ENCODE assay signal across 8 mouse cellular contexts in the genomic region with DNA sequence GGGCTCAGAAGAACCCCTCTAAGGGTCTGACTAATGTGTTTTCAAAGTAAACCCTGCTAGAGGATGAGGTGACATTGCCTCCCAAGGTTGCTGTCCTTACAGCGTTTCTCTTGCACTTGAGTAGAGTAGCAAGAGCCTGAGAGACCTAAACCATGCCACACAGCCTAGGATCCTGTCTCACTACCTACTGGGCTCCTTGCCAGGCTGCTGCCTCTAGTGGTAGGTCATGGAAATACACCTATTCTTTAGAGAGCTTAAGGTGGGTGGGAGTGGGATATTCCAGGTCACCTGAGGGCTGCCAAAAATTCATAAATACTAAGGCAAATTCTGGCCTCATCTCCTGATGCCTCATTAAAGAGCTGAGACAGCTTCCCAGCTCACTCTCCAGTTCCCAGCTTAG.
A peak's percentile ranks its signal among the peaks of the same experiment; 100 is the strongest.
DNase-seq lines count a peak whose midpoint lies in the region; TF ChIP-seq lines count a peak whose summit lies in the region.

No protein-coding gene starts in this region.

- TF ChIP-seq POLR2A in CH12.LX (IDR thresholded peaks at IDR 0.05; ENCODE audit: low read depth, low read length): no peak

- peak; percentile 69 to 89 for TF ChIP-seq CTCF in CH12.LX (conservative IDR thresholded peaks at IDR 0.05 in 1 of 2, IDR thresholded peaks at IDR 0.05 in 1 of 2; ENCODE audit: low read depth in 2 of 2, low read length in 2 of 2)

- no peaks in the 10 kb centered on the region for H3K4me1 ChIP-seq in CH12.LX (ENCODE audit: control insufficient read depth in 1 of 2, insufficient read depth in 2 of 2)

- H3K4me2 ChIP-seq in CH12.LX (ENCODE audit: insufficient read depth, low read depth, poor library complexity, severe bottlenecking): no peak overlapping the region

- no peaks in the 10 kb centered on the region for H3K9me3 ChIP-seq in CH12.LX (replicated peaks; ENCODE audit: low read length)

- dilution Hi-C loops in CH12.LX (cut with MboI; ENCODE audit: extremely low pct_ligation_motif_present, extremely low pct_unique_long_range_greater_than_20kb, low sequenced_read_pairs): no loop called here

- no peaks in the 10 kb centered on the region for H3K27me3 ChIP-seq in CH12.LX (replicated peaks)

- in situ Hi-C loops in CH12.LX (cut with MboI; ENCODE audit: low pct_ligation_motif_present, low pct_unique_long_range_greater_than_20kb, low sequenced_read_pairs): loop anchor here (10.0 kb wide), 1 partner anchor 495 kb away; no protein-coding TSS in a partner anchor

- H3K27ac ChIP-seq in CH12.LX (ENCODE audit: insufficient read depth, low read depth): no peak overlapping the region

- no peak overlapping the region for H3K4me3 ChIP-seq in CH12.LX (replicated peaks in 1 of 3; ENCODE audit: low read depth in 2 of 3, low read length in 2 of 3, poor library complexity in 1 of 3)

- no peak overlapping the region for H3K9ac ChIP-seq in CH12.LX (ENCODE audit: insufficient read depth, low read depth)

- no peaks in the 10 kb centered on the region for H3K79me2 ChIP-seq in CH12.LX (replicated peaks; ENCODE audit: control insufficient read depth, extremely low read depth, insufficient read depth, poor library complexity, severe bottlenecking)

- peak; percentile 60 to 65 for DNase-seq in layer of hippocampus, postnatal 10 days (ENCODE audit: low spot score in 2 of 2)
- no peak for DNase-seq in layer of hippocampus, adult 9-10 months (ENCODE audit: low spot score)
- DNase-seq in CH12.LX (ENCODE audit: extremely low read depth) (peak; percentile 56), R1 (ENCODE audit: low read depth, low spot score) (peak; percentile 82)
- peak; percentile 59 for DNase-seq in embryo, embryonic 11 days
- DNase-seq in lung, postnatal 10 days: peak; percentile 69
- no peak for DNase-seq in urinary bladder, adult 18-20 months (ENCODE audit: low spot score in 2 of 2)
- DNase-seq in layer of hippocampus, adult 9-11 months: no peak

- peak; percentile 33 for TF ChIP-seq RAD21 in CH12.LX (IDR thresholded peaks at IDR 0.05; ENCODE audit: low read depth, low read length)

- TF ChIP-seq EP300 in CH12.LX (IDR thresholded peaks at IDR 0.05; ENCODE audit: low read length): no peak

- no peaks in the 10 kb centered on the region for H3K36me3 ChIP-seq in CH12.LX (replicated peaks in 1 of 2; ENCODE audit: control insufficient read depth in 1 of 2, insufficient read depth in 1 of 2, low read length in 1 of 2)

TF ChIP-seq in CH12.LX, 34 proteins besides CTCF, POLR2A, EP300 and RAD21:
- 0 out of 2 replicates have a peak, but pooled peaks have one; percentile 12 for TF ChIP-seq IRF4 (IDR thresholded peaks at IDR 0.05; ENCODE audit: low read depth, low read length)
- no peak for TF ChIP-seq PAX5 (IDR thresholded peaks at IDR 0.05; ENCODE audit: low read length)
- peak; percentile 23; the same call in 1 of the 2 replicates for TF ChIP-seq SMC3 (IDR thresholded peaks at IDR 0.05; ENCODE audit: low read depth, low read length)
- TF ChIP-seq POLR2AphosphoS2 (IDR thresholded peaks at IDR 0.05; ENCODE audit: low read depth, low read length): no peak
- no peak for TF ChIP-seq JUN (IDR thresholded peaks at IDR 0.05; ENCODE audit: insufficient read depth, low read depth, low read length)
- no peak for TF ChIP-seq UBTF (IDR thresholded peaks at IDR 0.05; ENCODE audit: low read depth, low read length)
- no peak for TF ChIP-seq TBP (conservative IDR thresholded peaks at IDR 0.05; ENCODE audit: low read depth, low read length)
- no peak for TF ChIP-seq MAZ (IDR thresholded peaks at IDR 0.05; ENCODE audit: low read depth, low read length)

Comparison
In these comparisons a context has a peak if more than half of its experiments do, and no peak if none do; other contexts are left out.
1. DNase-seq: peak in layer of hippocampus, postnatal 10 days (2 of 2), CH12.LX (single experiment), R1 (single experiment), embryo, embryonic 11 days (single experiment) and lung, postnatal 10 days (single experiment); none in layer of hippocampus, adult 9-10 months (single experiment), urinary bladder, adult 18-20 months (0 of 2) and layer of hippocampus, adult 9-11 months (single experiment).